Mouse (Mus musculus): Measurements from ENCODE around the gene Kat2a. TPM values are rescaled to one million over a fixed set of nuclear protein-coding genes. Genes with fewer than 3 reads are reported as not detected.

The Kat2a gene
- polyA plus RNA-seq, 1 experiment = 6.9 TPM

DNA sequence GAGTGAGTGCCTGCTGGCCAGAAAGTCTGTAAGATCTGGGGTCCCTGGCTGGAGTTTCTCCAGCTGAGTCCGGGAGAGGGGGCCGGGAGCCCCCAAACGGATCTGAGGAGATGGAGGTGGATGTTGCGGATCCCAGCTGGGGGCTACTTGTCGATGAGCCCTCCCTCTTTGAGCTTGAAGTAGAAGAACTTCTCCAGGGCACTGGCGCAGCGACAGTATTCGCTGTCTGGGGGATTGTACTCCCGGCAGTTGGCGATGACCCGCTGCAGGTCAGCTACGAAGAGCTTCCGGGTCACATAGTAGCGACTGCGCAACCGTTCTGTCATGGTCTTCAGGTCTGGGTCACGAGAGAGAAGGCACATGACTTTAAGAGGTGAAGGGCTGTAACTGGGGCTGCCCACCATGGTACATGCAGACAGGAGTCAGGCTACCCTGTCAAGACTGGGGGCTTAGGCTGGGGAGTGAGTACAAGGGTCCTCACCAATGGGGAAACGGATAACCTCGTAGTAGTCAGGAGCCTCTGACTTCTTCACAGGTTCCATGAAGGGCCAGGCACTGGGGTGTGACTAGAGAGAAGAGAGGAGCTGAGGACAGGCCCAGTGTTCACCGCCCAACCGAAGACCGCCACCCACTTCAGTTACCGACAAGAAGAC, 7.0 kb downstream of the Kat2a start:
- H3K27ac ChIP-seq (replicated peaks; ENCODE audit: low read depth, low read length) = no peak overlapping the region
- H3K4me1 ChIP-seq (ENCODE audit: control insufficient read depth, insufficient read depth, insufficient read length, low read length) = peaks cover 5% of the 10 kb centered on the region

DNA sequence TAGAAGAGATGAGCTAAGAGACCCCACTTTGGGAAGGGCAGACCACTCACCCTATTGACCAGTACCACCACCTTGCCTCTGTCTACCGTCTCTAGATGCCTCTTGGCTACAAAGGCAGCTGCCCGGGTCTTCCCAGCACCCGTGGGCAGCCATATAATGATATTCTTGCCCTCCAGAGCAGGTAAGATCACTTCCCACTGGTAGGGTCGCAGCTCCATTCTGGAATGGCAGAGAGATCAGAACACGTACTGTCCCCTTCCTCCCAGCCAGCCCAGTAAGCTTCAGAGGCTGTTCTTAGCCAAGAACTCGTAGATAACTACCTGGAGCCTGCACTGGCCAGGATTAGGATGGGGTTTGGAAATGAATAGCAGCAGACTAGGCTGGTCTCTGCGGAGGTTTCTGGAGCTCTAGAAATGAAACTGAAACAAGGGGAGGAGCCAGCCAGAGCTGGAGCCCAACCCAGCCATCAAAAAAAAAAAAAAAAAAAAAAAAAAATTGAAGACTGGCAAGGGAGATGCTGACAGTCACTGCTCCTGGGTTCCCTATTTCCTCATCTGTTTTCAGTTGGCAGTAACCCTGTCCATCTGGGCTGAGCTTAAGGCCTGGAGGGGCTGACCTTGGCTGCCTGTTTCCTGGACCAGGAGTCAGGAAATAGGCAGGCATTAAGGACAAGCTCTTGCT, 8.3 kb downstream of the Kat2a start, which contains the start of gene Dhx58:
Gene Dhx58 (minus strand): TSS at position 421 of the 681 bp plus-strand sequence.
- peaks cover 5% of the 10 kb centered on the region for H3K4me1 ChIP-seq (ENCODE audit: control insufficient read depth, insufficient read depth, insufficient read length, low read length)
- H3K27ac ChIP-seq (replicated peaks; ENCODE audit: low read depth, low read length) = peak within 1 kb of the TSS; percentile 72
- peak within 1 kb of the TSS; percentile 57 for H3K4me3 ChIP-seq (ENCODE audit: insufficient read depth, low read depth, low read length)

More for the DNA sequence above, 7.0 kb downstream of the Kat2a start:
- no peak overlapping the region for H3K4me3 ChIP-seq (ENCODE audit: insufficient read depth, low read depth, low read length)

DNA sequence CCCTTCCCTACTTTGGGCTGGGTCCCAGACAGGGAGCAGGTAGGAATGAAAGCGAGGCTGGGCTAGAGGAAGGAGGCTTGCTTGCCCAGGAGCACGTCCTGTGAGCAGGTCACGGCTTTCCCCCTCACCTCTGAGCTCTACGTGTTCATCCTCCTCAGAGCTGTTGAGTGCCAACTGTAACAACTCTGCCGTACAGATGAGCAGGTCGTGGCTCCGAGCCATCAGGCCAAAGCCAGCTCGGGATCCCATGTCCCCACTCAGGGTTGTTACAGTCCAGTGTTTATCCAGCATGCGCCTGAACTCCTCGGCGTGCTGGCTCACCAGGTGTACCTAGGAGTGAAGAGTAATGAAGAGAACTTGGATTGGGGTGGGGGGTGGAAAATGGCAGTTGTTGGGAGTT, 8.9 kb downstream of the Kat2a start:
- peak overlapping the region; percentile 57 for H3K4me3 ChIP-seq (ENCODE audit: insufficient read depth, low read depth, low read length)
- H3K4me1 ChIP-seq (ENCODE audit: control insufficient read depth, insufficient read depth, insufficient read length, low read length) = peaks cover 5% of the 10 kb centered on the region
- no peak overlapping the region for H3K27ac ChIP-seq (replicated peaks; ENCODE audit: low read depth, low read length)

DNA sequence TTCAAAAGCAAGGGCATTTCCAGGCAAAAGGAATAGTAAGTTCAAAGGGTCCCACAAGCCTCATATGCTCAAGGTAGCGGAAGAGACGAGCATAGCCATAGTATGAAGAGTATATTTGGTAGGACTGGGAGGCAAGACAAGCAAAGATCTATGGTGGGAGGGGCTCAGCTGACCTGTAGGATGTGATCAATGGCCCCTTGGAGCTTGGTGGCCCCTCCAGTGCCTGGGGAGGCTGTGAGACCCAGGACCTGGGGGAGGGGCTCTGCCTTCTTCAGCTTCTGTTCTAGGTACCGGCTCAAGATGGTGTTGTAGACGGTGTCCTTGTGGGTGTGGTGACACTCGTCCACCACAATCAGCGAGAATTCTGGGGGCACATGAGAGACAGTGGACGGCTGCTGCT, 9.4 kb downstream of the Kat2a start:
- Histone ChIP-seq H3K27ac (replicated peaks; ENCODE audit: low read depth, low read length) (no peak overlapping the region), H3K4me3 (ENCODE audit: insufficient read depth, low read depth, low read length) (peak overlapping the region; percentile 57), H3K4me1 (ENCODE audit: control insufficient read depth, insufficient read depth, insufficient read length, low read length) (peaks cover 5% of the 10 kb centered on the region)

DNA sequence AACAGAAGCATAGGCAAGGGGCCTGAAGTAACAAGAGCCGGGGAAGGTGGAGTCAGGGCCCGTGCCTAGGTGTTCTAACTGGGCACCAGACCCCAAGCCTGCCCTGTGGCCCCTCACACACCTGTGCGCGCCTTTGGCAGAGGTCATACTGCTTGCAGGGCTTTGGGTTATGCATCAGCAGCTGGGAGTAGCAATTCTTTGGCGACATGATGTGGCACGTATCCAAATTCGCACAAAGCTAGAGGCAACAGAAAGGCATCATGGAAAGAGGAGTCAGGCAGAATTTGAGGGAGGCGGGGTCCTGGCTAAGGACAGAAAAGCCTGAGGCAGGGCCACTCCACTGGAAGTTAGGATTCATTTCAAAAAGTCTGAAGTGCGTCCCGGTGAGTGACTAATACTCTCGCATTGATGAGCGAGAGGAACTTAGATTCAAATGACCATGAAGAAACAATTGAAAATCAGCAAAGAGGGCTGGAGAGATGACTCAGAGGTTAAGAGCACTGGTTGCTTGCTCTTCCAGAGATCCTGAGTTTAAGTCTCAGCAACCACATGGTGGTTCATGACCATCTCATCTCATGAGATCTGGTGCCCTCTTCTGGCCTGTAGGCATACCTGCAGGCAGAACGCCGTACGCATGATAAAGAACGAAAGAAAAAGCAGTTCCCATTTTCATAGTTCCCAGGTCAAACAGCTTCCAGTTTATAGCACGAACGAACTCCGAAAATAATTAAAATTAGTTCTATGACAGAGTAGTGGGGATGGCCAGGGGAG, 10.0 kb downstream of the Kat2a start:
- peak overlapping the region; percentile 57 for H3K4me3 ChIP-seq (ENCODE audit: insufficient read depth, low read depth, low read length)
- no peak overlapping the region for H3K27ac ChIP-seq (replicated peaks; ENCODE audit: low read depth, low read length)
- peaks cover 5% of the 10 kb centered on the region for H3K4me1 ChIP-seq (ENCODE audit: control insufficient read depth, insufficient read depth, insufficient read length, low read length)

DNA sequence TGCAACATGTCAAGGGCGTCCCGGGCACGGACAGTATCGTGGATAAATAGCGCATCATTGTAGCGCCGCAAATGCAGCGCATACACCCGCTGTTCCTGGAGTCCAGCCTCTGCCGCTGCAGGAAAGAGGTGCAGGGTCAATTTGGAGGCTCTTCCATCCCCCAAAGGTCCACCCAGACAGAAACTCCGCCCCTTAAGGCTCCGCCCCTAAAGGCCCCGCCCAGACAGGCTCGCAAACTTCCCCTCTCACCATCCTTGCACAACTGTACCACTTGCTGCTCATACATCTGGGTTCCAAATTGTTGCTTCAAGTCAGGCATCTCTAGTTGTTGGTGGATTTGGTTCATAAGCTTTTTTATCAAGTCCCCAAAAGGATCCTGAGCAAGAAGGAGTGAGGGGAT, 11.0 kb downstream of the Kat2a start:
- peaks cover 5% of the 10 kb centered on the region for H3K4me1 ChIP-seq (ENCODE audit: control insufficient read depth, insufficient read depth, insufficient read length, low read length)
- peak overlapping the region; percentile 35 for H3K4me3 ChIP-seq (ENCODE audit: insufficient read depth, low read depth, low read length)
- no peak overlapping the region for H3K27ac ChIP-seq (replicated peaks; ENCODE audit: low read depth, low read length)

DNA sequence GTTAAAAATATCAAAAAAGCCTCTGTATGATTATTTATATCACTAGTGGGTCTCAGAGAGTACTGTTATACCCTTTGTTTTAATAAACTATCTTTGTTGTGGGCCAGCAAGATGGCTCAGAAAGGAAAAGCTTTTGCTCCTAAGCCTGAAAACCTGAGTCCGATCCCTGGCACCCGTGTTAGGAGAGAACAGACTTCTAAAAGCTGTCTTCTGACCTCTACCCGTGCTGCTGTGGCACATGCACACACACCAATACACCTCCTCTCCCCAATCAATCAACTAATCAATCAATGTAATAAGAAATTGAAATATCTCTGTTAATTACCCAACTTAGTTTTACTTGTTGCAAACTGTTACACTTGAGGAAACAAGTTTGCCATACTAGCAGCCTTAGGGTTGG, 11.6 kb downstream of the Kat2a start:
- Histone ChIP-seq H3K4me1 (ENCODE audit: control insufficient read depth, insufficient read depth, insufficient read length, low read length) (peaks cover 5% of the 10 kb centered on the region), H3K4me3 (ENCODE audit: insufficient read depth, low read depth, low read length) (no peak overlapping the region), H3K27ac (replicated peaks; ENCODE audit: low read depth, low read length) (no peak overlapping the region)

DNA sequence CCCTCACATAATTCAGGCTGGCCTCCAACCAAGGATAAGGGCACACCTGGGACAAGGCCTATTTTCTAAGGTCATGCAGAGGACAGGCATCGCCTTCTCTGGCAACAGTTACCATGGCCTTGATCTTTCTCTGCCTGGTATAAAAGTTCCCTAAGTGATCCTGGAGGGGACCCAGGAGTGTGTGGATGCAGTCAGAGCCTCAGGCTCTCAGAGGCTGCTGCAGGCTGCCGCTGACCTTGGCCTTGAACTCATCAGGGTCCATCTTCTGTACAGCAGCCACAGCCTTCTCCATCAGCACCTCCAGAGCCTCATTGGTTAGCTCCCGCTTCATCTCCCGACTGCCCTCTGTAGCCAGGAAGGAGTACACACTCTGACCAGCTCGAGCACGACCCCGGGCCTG, 14.3 kb downstream of the Kat2a start:
- Histone ChIP-seq H3K4me1 (ENCODE audit: control insufficient read depth, insufficient read depth, insufficient read length, low read length) (no peaks in the 10 kb centered on the region), H3K27ac (replicated peaks; ENCODE audit: low read depth, low read length) (no peak overlapping the region), H3K4me3 (ENCODE audit: insufficient read depth, low read depth, low read length) (no peak overlapping the region)

DNA sequence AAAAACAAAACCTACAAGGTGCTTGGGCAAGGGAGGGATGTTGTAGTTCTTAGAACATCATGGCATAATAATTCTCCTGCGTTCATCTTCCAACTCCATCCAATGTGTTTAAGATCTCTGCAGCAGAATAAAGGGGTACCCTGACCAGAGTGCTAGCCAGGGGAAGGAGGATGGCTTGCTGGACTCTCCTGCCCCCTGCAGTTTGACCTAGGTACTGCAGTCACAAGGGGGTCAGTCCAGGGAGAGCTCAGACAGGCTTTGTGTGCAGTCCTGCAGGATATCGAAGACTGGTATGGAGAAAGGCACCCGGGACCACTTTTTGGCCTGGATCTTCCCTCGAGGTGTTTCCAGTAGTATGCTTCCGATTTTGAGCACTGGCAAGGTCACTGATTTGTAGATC, 17.3 kb downstream of the Kat2a start:
- Histone ChIP-seq H3K4me3 (ENCODE audit: insufficient read depth, low read depth, low read length) (no peak overlapping the region), H3K27ac (replicated peaks; ENCODE audit: low read depth, low read length) (no peak overlapping the region), H3K4me1 (ENCODE audit: control insufficient read depth, insufficient read depth, insufficient read length, low read length) (no peaks in the 10 kb centered on the region)

DNA sequence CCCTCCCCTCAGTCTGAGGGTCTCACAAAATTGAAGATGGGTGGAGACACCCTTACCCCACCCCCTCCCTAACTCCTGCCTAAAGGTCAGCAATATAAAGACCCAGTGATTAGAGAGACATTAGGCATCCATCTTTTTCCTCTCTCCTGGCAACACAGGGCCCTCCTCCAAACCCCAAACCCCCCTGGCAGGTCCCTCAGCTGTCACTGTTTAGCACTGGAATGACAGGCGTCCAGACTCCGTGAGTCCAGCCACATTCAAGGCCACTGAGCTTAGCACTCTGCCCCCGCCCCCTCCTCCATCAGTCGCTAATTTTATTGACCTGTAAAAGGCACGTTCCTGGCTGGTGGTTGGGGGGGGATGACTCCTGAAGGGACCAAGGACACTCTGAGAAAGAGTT, 19.1 kb downstream of the Kat2a start:
- no peak overlapping the region for H3K4me3 ChIP-seq (ENCODE audit: insufficient read depth, low read depth, low read length)

DNA sequence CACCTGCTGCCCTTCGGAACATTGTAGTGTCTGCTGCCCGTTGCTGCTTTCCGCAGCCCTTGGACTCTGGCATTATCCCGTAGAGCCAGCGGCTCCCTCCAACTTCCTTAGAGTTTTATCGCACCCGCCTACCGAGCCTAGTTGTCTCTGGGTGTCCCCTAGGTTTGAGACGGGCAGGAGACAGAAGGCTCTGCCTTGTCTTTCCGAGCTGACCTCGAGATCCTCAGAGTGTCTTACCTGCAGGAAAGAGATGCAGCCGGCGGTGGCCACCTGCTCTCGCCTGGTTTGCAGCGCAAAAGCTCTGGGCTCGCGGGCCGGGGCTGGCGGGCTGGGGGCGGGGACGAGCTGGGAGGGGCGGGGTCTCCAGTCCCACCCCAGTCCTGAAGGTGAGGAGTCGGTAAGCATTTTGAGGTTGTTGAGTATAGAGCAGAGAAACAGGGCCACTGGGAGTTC, 20.1 kb downstream of the Kat2a start, which contains the start of gene Zfp385c:
Gene Zfp385c (minus strand): TSS at position 292 of the 453 bp plus-strand sequence.
- no peaks in the 10 kb centered on the region for H3K4me1 ChIP-seq (ENCODE audit: control insufficient read depth, insufficient read depth, insufficient read length, low read length)
- H3K4me3 ChIP-seq (ENCODE audit: insufficient read depth, low read depth, low read length) = no peak within 1 kb of the TSS
- H3K27ac ChIP-seq (replicated peaks; ENCODE audit: low read depth, low read length) = no peak within 1 kb of the TSS

More for the DNA sequence above, 19.1 kb downstream of the Kat2a start:
- H3K4me1 ChIP-seq (ENCODE audit: control insufficient read depth, insufficient read depth, insufficient read length, low read length) = no peaks in the 10 kb centered on the region
- H3K27ac ChIP-seq (replicated peaks; ENCODE audit: low read depth, low read length) = no peak overlapping the region

DNA sequence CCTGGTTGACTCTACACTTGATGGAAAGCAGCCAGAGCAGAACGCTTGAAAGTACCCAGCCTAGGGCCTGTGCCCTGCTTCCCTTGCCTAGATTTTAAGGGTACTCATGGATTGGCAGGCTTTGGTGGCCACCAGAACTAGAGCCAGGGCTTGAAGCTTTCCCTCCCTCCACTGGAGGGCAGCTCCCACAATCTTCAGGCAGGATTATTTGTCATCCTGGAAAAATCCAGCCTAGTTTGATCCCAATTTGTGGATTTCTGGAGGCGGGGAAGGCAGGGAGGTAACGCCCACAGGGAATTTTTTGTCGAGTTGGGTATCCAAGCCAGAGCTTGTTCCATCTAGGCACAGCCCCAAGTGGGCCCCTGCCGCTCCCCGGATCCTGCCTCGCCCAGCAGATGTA, 21.9 kb downstream of the Kat2a start:
- Histone ChIP-seq H3K4me1 (ENCODE audit: control insufficient read depth, insufficient read depth, insufficient read length, low read length) (no peaks in the 10 kb centered on the region), H3K27ac (replicated peaks; ENCODE audit: low read depth, low read length) (no peak overlapping the region), H3K4me3 (ENCODE audit: insufficient read depth, low read depth, low read length) (no peak overlapping the region)

DNA sequence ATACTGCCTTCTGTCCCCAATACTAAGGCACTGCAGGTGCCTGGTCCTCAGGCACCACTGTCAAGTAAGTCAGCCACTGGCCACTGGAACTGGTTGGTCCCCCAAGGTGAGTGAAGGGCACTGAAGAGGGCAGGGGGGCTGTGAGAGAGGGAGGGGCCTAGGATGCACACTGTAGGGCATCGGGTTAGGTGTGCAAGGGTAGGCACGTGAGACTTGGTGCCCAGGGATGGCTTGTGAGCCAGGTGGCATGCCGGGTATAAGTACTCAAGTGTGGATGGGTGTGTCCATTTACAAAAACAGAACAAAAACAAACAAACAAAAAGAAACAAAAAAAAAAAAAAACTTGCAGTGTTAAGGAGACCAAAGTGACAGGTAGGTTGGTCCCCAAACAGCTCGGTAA, 23.8 kb downstream of the Kat2a start:
- no peaks in the 10 kb centered on the region for H3K4me1 ChIP-seq (ENCODE audit: control insufficient read depth, insufficient read depth, insufficient read length, low read length)
- H3K4me3 ChIP-seq (ENCODE audit: insufficient read depth, low read depth, low read length) = no peak overlapping the region
- H3K27ac ChIP-seq (replicated peaks; ENCODE audit: low read depth, low read length) = no peak overlapping the region

DNA sequence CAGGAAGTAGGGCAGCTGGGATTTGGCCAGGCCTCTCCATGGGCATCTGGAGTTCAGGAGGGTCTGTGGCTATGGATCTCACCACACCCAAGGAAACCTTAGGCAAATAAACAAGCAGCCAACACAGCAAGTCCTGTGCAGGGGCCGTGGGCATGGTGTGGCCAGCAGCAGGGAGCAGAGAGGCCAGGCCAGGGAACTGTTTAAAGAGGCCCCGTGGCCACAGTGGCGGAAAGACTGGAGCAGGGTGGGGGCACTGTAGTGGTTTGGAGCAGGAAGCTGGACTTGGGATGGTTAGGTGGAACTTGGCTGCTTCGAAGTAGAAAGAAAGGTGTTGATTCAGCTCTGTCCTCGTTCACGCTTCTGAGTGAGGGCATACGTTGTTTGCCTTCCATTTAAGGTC, 25.0 kb downstream of the Kat2a start:
- H3K27ac ChIP-seq (replicated peaks; ENCODE audit: low read depth, low read length) = no peak overlapping the region
- H3K4me3 ChIP-seq (ENCODE audit: insufficient read depth, low read depth, low read length) = no peak overlapping the region
- no peaks in the 10 kb centered on the region for H3K4me1 ChIP-seq (ENCODE audit: control insufficient read depth, insufficient read depth, insufficient read length, low read length)

DNA sequence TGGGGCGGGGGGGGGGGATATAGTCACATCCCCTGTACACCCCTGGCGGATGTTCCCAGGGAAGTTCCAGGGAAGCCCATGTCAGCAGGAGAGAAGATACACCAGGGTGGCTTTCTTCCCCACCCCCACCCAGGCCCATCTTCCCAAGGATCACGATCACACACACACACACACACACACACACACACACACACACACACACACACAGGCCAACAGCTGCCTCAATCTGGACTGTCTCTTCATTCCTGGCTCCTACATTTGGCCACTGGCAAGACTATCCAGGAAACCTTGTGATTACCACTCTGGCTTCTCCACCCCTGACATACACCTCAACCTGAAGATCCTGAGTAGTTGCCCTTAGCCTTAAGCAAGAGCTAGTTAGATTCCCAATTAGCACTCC, 26.9 kb downstream of the Kat2a start:
- H3K4me1 ChIP-seq (ENCODE audit: control insufficient read depth, insufficient read depth, insufficient read length, low read length) = no peaks in the 10 kb centered on the region
- H3K4me3 ChIP-seq (ENCODE audit: insufficient read depth, low read depth, low read length) = no peak overlapping the region
- no peak overlapping the region for H3K27ac ChIP-seq (replicated peaks; ENCODE audit: low read depth, low read length)

All from brown adipose tissue, adult 24 weeks (tissue).